ENCODE assay signal across 13 mouse cellular contexts in genomic region chr13:24641491-24642430, GRCm38 (mm10). TPM values are rescaled to one million over a fixed set of nuclear protein-coding genes. Genes with fewer than 3 reads are reported as not detected.
DNase-seq lines count a peak whose midpoint lies in the region; ATAC-seq lines count a peak whose summit lies in the region.
"Had no signal": no experiment of that assay in that cellular context is flagged by ENCODE, and none has a peak within 500 bp of the region (broad histone marks: within the 10 kb centered on the region; RNA-seq: fewer than 3 reads in every experiment).

No protein-coding gene starts in this region.

- 0 out of 2 replicates have a peak overlapping the region, but pooled peaks have one; percentile 17 for H3K4me2 ChIP-seq in hindbrain, embryonic 12.5 days (replicated peaks)
- H3K4me2 ChIP-seq in midbrain, embryonic 11.5 days: 0 out of 2 replicates have a peak overlapping the region, but pooled peaks have one; percentile 3
- H3K4me2 ChIP-seq: heart, embryonic 11.5 days had no signal

- no peaks in the 10 kb centered on the region for H3K36me3 ChIP-seq in hindbrain, embryonic 12.5 days
- H3K36me3 ChIP-seq in midbrain, embryonic 11.5 days (ENCODE audit: control insufficient read depth, insufficient read depth, low read length): no peaks in the 10 kb centered on the region
- H3K36me3 ChIP-seq in heart, embryonic 10.5 days: no peaks in the 10 kb centered on the region

- WGBS in hindbrain, embryonic 12.5 days: 54% methylated on average over 7 of the region's 7 CpGs
- 24% methylated on average over 7 of the region's 7 CpGs for WGBS in midbrain, embryonic 11.5 days
- 61% methylated on average over 7 of the region's 7 CpGs for WGBS in heart, embryonic 10.5 days

- H3K9ac ChIP-seq in hindbrain, embryonic 12.5 days: no peak overlapping the region
- no peak overlapping the region for H3K9ac ChIP-seq in midbrain, embryonic 11.5 days (ENCODE audit: low read length)

- H3K9me3 ChIP-seq in hindbrain, embryonic 12.5 days (replicated peaks): no peaks in the 10 kb centered on the region
- no peaks in the 10 kb centered on the region for H3K9me3 ChIP-seq in midbrain, embryonic 11.5 days (ENCODE audit: control insufficient read depth, low read length)
- no peaks in the 10 kb centered on the region for H3K9me3 ChIP-seq in heart, embryonic 10.5 days

- no peak overlapping the region for H3K27ac ChIP-seq in hindbrain, embryonic 12.5 days
- H3K27ac ChIP-seq in midbrain, embryonic 11.5 days (ENCODE audit: low read depth, low read length): no peak overlapping the region
- H3K27ac ChIP-seq in heart, embryonic 10.5 days: no peak overlapping the region
- H3K27ac ChIP-seq: stomach, postnatal 0 days had no signal

- peaks cover 39% of the 10 kb centered on the region for H3K4me1 ChIP-seq in hindbrain, embryonic 12.5 days
- H3K4me1 ChIP-seq in midbrain, embryonic 11.5 days (ENCODE audit: control insufficient read depth, insufficient read depth, low read length): peaks cover 21% of the 10 kb centered on the region
- peaks cover 44% of the 10 kb centered on the region for H3K4me1 ChIP-seq in heart, embryonic 10.5 days

- intact Hi-C loops in left cerebral cortex, postnatal 10 days (cut with DNase I): no loop called here

- ATAC-seq in hindbrain, embryonic 12.5 days (ENCODE audit: low FRiP score): no peak
- ATAC-seq in midbrain, embryonic 11.5 days (ENCODE audit: low FRiP score): 0 out of 2 replicates have a peak, but pooled peaks have one; percentile 15

- peaks cover 9% of the 10 kb centered on the region for H3K27me3 ChIP-seq in hindbrain, embryonic 12.5 days
- peaks cover 13% of the 10 kb centered on the region for H3K27me3 ChIP-seq in midbrain, embryonic 11.5 days (ENCODE audit: control insufficient read depth, insufficient read depth, low read length)
- H3K27me3 ChIP-seq in heart, embryonic 10.5 days (ENCODE audit: insufficient read depth, poor library complexity, severe bottlenecking): peaks cover 14% of the 10 kb centered on the region

- no peak overlapping the region for H3K4me3 ChIP-seq in hindbrain, embryonic 12.5 days
- no peak overlapping the region for H3K4me3 ChIP-seq in midbrain, embryonic 11.5 days (ENCODE audit: low read depth, low read length)
- no peak overlapping the region for H3K4me3 ChIP-seq in heart, embryonic 10.5 days
- H3K4me3 ChIP-seq: erythroblast, embryonic 14.5 days had no signal

- DNase-seq in embryo, embryonic 10.5 days (ENCODE audit: low spot score): peak; percentile 15
- no peak for DNase-seq in embryo, embryonic 11 days
- peak; percentile 29 for DNase-seq in R1 (ENCODE audit: low read depth, low spot score)
- peak; percentile 86 for DNase-seq in midbrain, embryonic 11.5 days (ENCODE audit: low spot score, missing footprints)
- no peak for DNase-seq in left cerebral cortex, postnatal 10 days (ENCODE audit: extremely low spot score in 1 of 2, low spot score in 2 of 2)
- no peak for DNase-seq in cerebellum, adult 11 months
- DNase-seq in heart, embryonic 10.5 days (ENCODE audit: low spot score): no peak
- DNase-seq: cerebellum, adult 18-20 months; kidney, postnatal 14 days had no signal

RNA-seq across cellular contexts. Expression of gene Ripor2, which starts 59.8 kb away (rescaled TPM):
- 16.3 and 22.3 TPM in 2 replicates for polyA plus RNA-seq in hindbrain, embryonic 12.5 days (2016; fragmentation: Nextera tagmentation; extraction: Ambion mirVana)
- polyA plus RNA-seq in midbrain, embryonic 11.5 days (2014; fragmentation: Nextera tagmentation; extraction: Ambion mirVana): 9.2 and 11.1 TPM in 2 replicates
- total RNA-seq in left cerebral cortex, postnatal 10 days (2021): 10 to 100 TPM; 69.2 to 71.9 TPM
- polyA plus RNA-seq in heart, embryonic 10.5 days (2016; fragmentation: Nextera tagmentation; extraction: Ambion mirVana): 5.2 and 6.8 TPM in 2 replicates

Comparison
In these comparisons a context has a peak if more than half of its experiments do, and no peak if none do; other contexts are left out.
1. DNase-seq: peak in embryo, embryonic 10.5 days (single experiment), R1 (single experiment) and midbrain, embryonic 11.5 days (single experiment); none in embryo, embryonic 11 days (single experiment), left cerebral cortex, postnatal 10 days (0 of 2), cerebellum, adult 11 months (single experiment) and heart, embryonic 10.5 days (single experiment).